Mouse (Mus musculus) right cerebral cortex, adult 2 months (tissue): ENCODE data around the gene Srr.

Source experiments
- DNase-seq, 2 experiments: peaks; one replicate each; pipeline ENCODE4 v3.0.0; 2021 to 2022; ENCODE audit warnings: low spot score in 2 of 2

The Srr gene

DNA sequence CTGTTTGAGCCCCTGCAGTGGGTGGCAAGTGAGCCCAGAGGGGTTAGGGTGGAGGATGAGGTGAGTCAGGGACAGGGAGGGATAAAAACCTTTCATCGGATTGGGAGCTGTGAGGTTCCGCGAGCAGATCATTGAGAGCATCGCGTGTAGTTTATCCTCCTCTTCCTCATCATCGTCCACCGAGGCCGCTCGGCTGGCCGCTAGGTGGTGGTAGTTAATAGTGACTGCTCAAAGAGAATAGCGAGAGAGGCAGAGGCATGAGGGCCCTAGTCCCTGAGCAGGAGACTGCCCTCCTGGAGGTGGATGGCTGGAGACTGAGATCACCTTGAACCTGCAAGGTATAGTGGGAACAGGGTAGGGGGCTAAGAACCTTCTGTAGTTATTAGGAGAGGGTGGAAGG is 62.3 kb downstream of the Srr start:
- DNase-seq, result no peak

- DNase-seq, result no peak
Observed at GRCm38 (mm10) chr11:74862129-74862528, 63.6 kb downstream of the Srr start.

DNA sequence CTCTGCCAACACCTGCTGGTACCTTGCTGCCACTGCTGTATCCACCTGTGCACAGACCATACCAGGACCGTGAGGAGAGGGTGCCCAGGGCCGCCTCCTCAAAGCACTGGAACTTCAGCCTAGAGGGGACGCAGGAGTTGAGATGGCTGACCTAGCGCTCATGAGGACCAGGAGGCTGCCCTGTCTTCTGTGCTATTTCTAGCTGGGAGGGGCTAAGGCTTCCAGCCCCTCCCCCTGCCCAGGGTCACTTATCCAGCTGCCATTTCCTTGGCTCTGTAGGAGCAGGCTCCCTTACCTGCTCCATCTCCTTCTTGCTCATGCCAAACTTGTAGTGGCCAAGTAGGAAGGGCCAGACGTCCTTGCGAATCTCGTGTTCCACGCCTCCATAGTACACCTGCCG is 68.0 kb downstream of the Srr start:
- no peak for DNase-seq
